Comparison of ENCODE assay signal across 16 mouse cellular contexts in the genomic region with DNA sequence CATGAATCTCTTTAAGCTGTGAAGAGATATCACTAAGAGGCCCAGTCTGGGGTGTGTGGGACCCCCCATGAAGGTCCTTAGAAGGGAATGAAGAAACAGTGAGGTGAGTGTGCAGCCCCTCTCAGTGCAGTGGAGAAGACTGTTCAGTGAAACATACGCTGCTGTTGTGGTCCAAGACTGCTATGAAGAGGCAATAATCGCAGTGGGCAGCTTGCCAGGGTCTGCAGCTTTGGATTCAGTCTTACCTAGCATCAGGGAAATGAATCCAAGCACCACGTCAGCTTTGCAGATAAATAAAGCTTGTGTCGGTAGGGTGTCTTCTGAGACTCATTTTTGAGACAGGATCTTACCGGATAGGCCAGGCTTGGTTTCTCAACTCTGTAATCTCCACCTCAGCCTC. TPM values are rescaled to one million over a fixed set of nuclear protein-coding genes. Genes with fewer than 3 reads are reported as not detected.
DNase-seq lines count a peak whose midpoint lies in the region; ATAC-seq and TF ChIP-seq lines count a peak whose summit lies in the region.
"Had no signal": no experiment of that assay in that cellular context is flagged by ENCODE, and none has a peak within 500 bp of the region (broad histone marks: within the 10 kb centered on the region; RNA-seq: fewer than 3 reads in every experiment).

No protein-coding gene starts in this region.

- TF ChIP-seq CTCF in lung, embryonic 14.5 days (IDR thresholded peaks at IDR 0.05; ENCODE audit: low read depth) = no peak

- H3K4me1 ChIP-seq in forebrain, embryonic 15.5 days = peaks cover 27% of the 10 kb centered on the region
- peaks cover 20% of the 10 kb centered on the region for H3K4me1 ChIP-seq in forebrain, embryonic 16.5 days (replicated peaks; ENCODE audit: control insufficient read depth, insufficient read depth, low read length)
- H3K4me1 ChIP-seq in lung, embryonic 14.5 days (ENCODE audit: insufficient read depth) = peaks cover 16% of the 10 kb centered on the region
- peaks cover 24% of the 10 kb centered on the region for H3K4me1 ChIP-seq in limb, embryonic 13.5 days

- ATAC-seq in forebrain, embryonic 15.5 days (replicated peaks) = no peak
- no peak for ATAC-seq in forebrain, embryonic 16.5 days
- no peak for ATAC-seq in lung, embryonic 14.5 days (ENCODE audit: insufficient read depth)
- peak; percentile 45; the same call in 1 of the 2 replicates for ATAC-seq in limb, embryonic 13.5 days (ENCODE audit: low FRiP score, low read depth)
- ATAC-seq in megakaryocyte progenitor cell, adult 5-6 weeks (replicated peaks; ENCODE audit: poor library complexity) = no peak
- ATAC-seq: inflammation-experienced regulatory T-cells, adult 6 months; lung, postnatal 0 days had no signal

- H3K27me3 ChIP-seq in forebrain, embryonic 15.5 days = peaks cover 5% of the 10 kb centered on the region; the same call in 1 of the 2 replicates
- H3K27me3 ChIP-seq in forebrain, embryonic 16.5 days (replicated peaks; ENCODE audit: control insufficient read depth, insufficient read depth, low read length) = no peaks in the 10 kb centered on the region
- no peaks in the 10 kb centered on the region for H3K27me3 ChIP-seq in lung, embryonic 14.5 days (ENCODE audit: insufficient read depth, low read length)
- H3K27me3 ChIP-seq in limb, embryonic 13.5 days = peaks cover 16% of the 10 kb centered on the region

- H3K4me2 ChIP-seq in forebrain, embryonic 15.5 days (replicated peaks) = no peak overlapping the region
- H3K4me2 ChIP-seq in forebrain, embryonic 16.5 days (ENCODE audit: low read length) = no peak overlapping the region
- H3K4me2 ChIP-seq in lung, embryonic 14.5 days = no peak overlapping the region
- no peak overlapping the region for H3K4me2 ChIP-seq in limb, embryonic 13.5 days (replicated peaks)
- H3K4me2 ChIP-seq: kidney, embryonic 15.5 days had no signal

- no peaks in the 10 kb centered on the region for H3K9me3 ChIP-seq in forebrain, embryonic 15.5 days
- no peaks in the 10 kb centered on the region for H3K9me3 ChIP-seq in forebrain, embryonic 16.5 days (ENCODE audit: control insufficient read depth, low read length)
- no peaks in the 10 kb centered on the region for H3K9me3 ChIP-seq in lung, embryonic 14.5 days (ENCODE audit: low read depth, low read length)
- H3K9me3 ChIP-seq in limb, embryonic 13.5 days = no peaks in the 10 kb centered on the region
- H3K9me3 ChIP-seq: G1E; heart, embryonic 10.5 days; kidney, embryonic 15.5 days had no signal

- peaks cover 26% of the 10 kb centered on the region for H3K36me3 ChIP-seq in forebrain, embryonic 15.5 days
- H3K36me3 ChIP-seq in forebrain, embryonic 16.5 days (ENCODE audit: control insufficient read depth, insufficient read depth) = peaks cover 14% of the 10 kb centered on the region
- H3K36me3 ChIP-seq in lung, embryonic 14.5 days (ENCODE audit: insufficient read depth) = peaks cover 28% of the 10 kb centered on the region
- H3K36me3 ChIP-seq in limb, embryonic 13.5 days = peaks cover 31% of the 10 kb centered on the region

- peak; percentile 54 for DNase-seq in lung, embryonic 14.5 days
- no peak for DNase-seq in lung, postnatal 10 days
- DNase-seq in NIH3T3 (ENCODE audit: low read depth) = peak; percentile 34
- DNase-seq: adrenal gland, postnatal 10 days; gastrocnemius, postnatal 14 days had no signal

- WGBS in forebrain, embryonic 15.5 days = 38% methylated on average over 5 of the region's 5 CpGs
- WGBS in forebrain, embryonic 16.5 days = 37% methylated on average over 5 of the region's 5 CpGs
- WGBS in lung, embryonic 14.5 days = 42% methylated on average over 5 of the region's 5 CpGs
- 51% methylated on average over 5 of the region's 5 CpGs for WGBS in limb, embryonic 13.5 days

- 0 out of 2 replicates have a peak overlapping the region, but pooled peaks have one; percentile 5 for H3K9ac ChIP-seq in forebrain, embryonic 15.5 days (replicated peaks)
- no peak overlapping the region for H3K9ac ChIP-seq in forebrain, embryonic 16.5 days (replicated peaks; ENCODE audit: low read depth, low read length)
- no peak overlapping the region for H3K9ac ChIP-seq in lung, embryonic 14.5 days
- H3K9ac ChIP-seq in limb, embryonic 13.5 days = no peak overlapping the region
- H3K9ac ChIP-seq: kidney, embryonic 15.5 days had no signal

- peak overlapping the region; percentile 33; the same call in 1 of the 2 replicates for H3K27ac ChIP-seq in forebrain, embryonic 15.5 days (replicated peaks)
- no peak overlapping the region for H3K27ac ChIP-seq in forebrain, embryonic 16.5 days (ENCODE audit: low read length)
- H3K27ac ChIP-seq in lung, embryonic 14.5 days (ENCODE audit: low read depth) = no peak overlapping the region
- H3K27ac ChIP-seq in limb, embryonic 13.5 days = no peak overlapping the region
- H3K27ac ChIP-seq: heart, embryonic 10.5 days; kidney, embryonic 15.5 days had no signal

- H3K4me3 ChIP-seq in forebrain, embryonic 15.5 days = no peak overlapping the region
- H3K4me3 ChIP-seq in forebrain, embryonic 16.5 days (replicated peaks; ENCODE audit: low read length) = no peak overlapping the region
- no peak overlapping the region for H3K4me3 ChIP-seq in lung, embryonic 14.5 days (ENCODE audit: low read depth, low read length)
- no peak overlapping the region for H3K4me3 ChIP-seq in limb, embryonic 13.5 days
- H3K4me3 ChIP-seq: heart, embryonic 10.5 days; kidney, embryonic 15.5 days had no signal

RNA-seq across cellular contexts. Expression of a gene that starts 3.2 kb away (rescaled TPM):
- 22.9 and 23.8 TPM in 2 replicates for polyA plus RNA-seq in forebrain, embryonic 15.5 days (2015; fragmentation: Nextera tagmentation; extraction: Ambion mirVana)
- 21.0 and 27.7 TPM in 2 replicates for polyA plus RNA-seq in forebrain, embryonic 16.5 days (2015; fragmentation: Nextera tagmentation; extraction: Ambion mirVana)
- polyA plus RNA-seq in lung, embryonic 14.5 days (2014; fragmentation: Nextera tagmentation; extraction: Ambion mirVana) = 8.1 and 8.3 TPM in 2 replicates
- polyA plus RNA-seq in limb, embryonic 13.5 days (2015; fragmentation: Nextera tagmentation; extraction: Ambion mirVana) = 2.8 and 3.2 TPM in 2 replicates
- total RNA-seq in megakaryocyte progenitor cell, adult 5-6 weeks (2015) = 0.29 and 0.62 TPM in 2 replicates
- 2.2 TPM in 1 of 2 replicates, not detected in the other for total RNA-seq in megakaryocyte progenitor cell, adult 5-6 weeks (2017)
- total RNA-seq: G1E; gastrocnemius, postnatal 14 days; heart, postnatal 25 days; liver, adult 2 months had no signal

RNA-seq across cellular contexts. Expression of a gene that starts 8.7 kb away (rescaled TPM):
- 32.5 and 33.9 TPM in 2 replicates for polyA plus RNA-seq in forebrain, embryonic 15.5 days (2015; fragmentation: Nextera tagmentation; extraction: Ambion mirVana)
- polyA plus RNA-seq in forebrain, embryonic 16.5 days (2015; fragmentation: Nextera tagmentation; extraction: Ambion mirVana) = 30.8 and 34.3 TPM in 2 replicates
- 46.1 and 46.2 TPM in 2 replicates for polyA plus RNA-seq in lung, embryonic 14.5 days (2014; fragmentation: Nextera tagmentation; extraction: Ambion mirVana)
- polyA plus RNA-seq in limb, embryonic 13.5 days (2015; fragmentation: Nextera tagmentation; extraction: Ambion mirVana) = 31.0 and 34.4 TPM in 2 replicates
- 23.5 and 25.0 TPM in 2 replicates for total RNA-seq in megakaryocyte progenitor cell, adult 5-6 weeks (2015)
- total RNA-seq in megakaryocyte progenitor cell, adult 5-6 weeks (2017) = 27.4 and 37.2 TPM in 2 replicates

RNA-seq across cellular contexts. Expression of a gene that starts 41.3 kb away (rescaled TPM):
- polyA plus RNA-seq in forebrain, embryonic 15.5 days (2015; fragmentation: Nextera tagmentation; extraction: Ambion mirVana) = 60.3 and 61.7 TPM in 2 replicates
- 49.4 and 62.3 TPM in 2 replicates for polyA plus RNA-seq in forebrain, embryonic 16.5 days (2015; fragmentation: Nextera tagmentation; extraction: Ambion mirVana)
- polyA plus RNA-seq in lung, embryonic 14.5 days (2014; fragmentation: Nextera tagmentation; extraction: Ambion mirVana) = 182 and 187 TPM in 2 replicates
- 198 and 204 TPM in 2 replicates for polyA plus RNA-seq in limb, embryonic 13.5 days (2015; fragmentation: Nextera tagmentation; extraction: Ambion mirVana)
- total RNA-seq in megakaryocyte progenitor cell, adult 5-6 weeks (2015) = 2.1 and 4.5 TPM in 2 replicates
- 3.0 and 4.1 TPM in 2 replicates for total RNA-seq in megakaryocyte progenitor cell, adult 5-6 weeks (2017)

RNA-seq across cellular contexts. Expression of a gene that starts 44.7 kb away (rescaled TPM):
- 101 and 102 TPM in 2 replicates for polyA plus RNA-seq in forebrain, embryonic 15.5 days (2015; fragmentation: Nextera tagmentation; extraction: Ambion mirVana)
- 105 and 108 TPM in 2 replicates for polyA plus RNA-seq in forebrain, embryonic 16.5 days (2015; fragmentation: Nextera tagmentation; extraction: Ambion mirVana)
- polyA plus RNA-seq in lung, embryonic 14.5 days (2014; fragmentation: Nextera tagmentation; extraction: Ambion mirVana) = 88.2 and 96.5 TPM in 2 replicates
- 86.1 and 93.1 TPM in 2 replicates for polyA plus RNA-seq in limb, embryonic 13.5 days (2015; fragmentation: Nextera tagmentation; extraction: Ambion mirVana)
- total RNA-seq in megakaryocyte progenitor cell, adult 5-6 weeks (2015) = 57.3 and 76.3 TPM in 2 replicates
- 62.1 and 66.6 TPM in 2 replicates for total RNA-seq in megakaryocyte progenitor cell, adult 5-6 weeks (2017)

RNA-seq across cellular contexts. Expression of a gene that starts 46.0 kb away (rescaled TPM):
- 269 and 282 TPM in 2 replicates for polyA plus RNA-seq in forebrain, embryonic 15.5 days (2015; fragmentation: Nextera tagmentation; extraction: Ambion mirVana)
- 229 and 239 TPM in 2 replicates for polyA plus RNA-seq in forebrain, embryonic 16.5 days (2015; fragmentation: Nextera tagmentation; extraction: Ambion mirVana)
- 274 and 280 TPM in 2 replicates for polyA plus RNA-seq in lung, embryonic 14.5 days (2014; fragmentation: Nextera tagmentation; extraction: Ambion mirVana)
- 224 and 233 TPM in 2 replicates for polyA plus RNA-seq in limb, embryonic 13.5 days (2015; fragmentation: Nextera tagmentation; extraction: Ambion mirVana)
- 118 and 124 TPM in 2 replicates for total RNA-seq in megakaryocyte progenitor cell, adult 5-6 weeks (2015)
- 75.1 and 86.7 TPM in 2 replicates for total RNA-seq in megakaryocyte progenitor cell, adult 5-6 weeks (2017)
